Mouse (Mus musculus) mature B cell (primary cell): ENCODE results near the gene Hcn3.

ENCODE experiments used
- in situ Hi-C: fragments of 300-500 bp; cut with MboI; formaldehyde crosslinking; loops from 2 replicates; pipeline ENCODE4 v1.14.3; 2019

Gene Hcn3

DNA sequence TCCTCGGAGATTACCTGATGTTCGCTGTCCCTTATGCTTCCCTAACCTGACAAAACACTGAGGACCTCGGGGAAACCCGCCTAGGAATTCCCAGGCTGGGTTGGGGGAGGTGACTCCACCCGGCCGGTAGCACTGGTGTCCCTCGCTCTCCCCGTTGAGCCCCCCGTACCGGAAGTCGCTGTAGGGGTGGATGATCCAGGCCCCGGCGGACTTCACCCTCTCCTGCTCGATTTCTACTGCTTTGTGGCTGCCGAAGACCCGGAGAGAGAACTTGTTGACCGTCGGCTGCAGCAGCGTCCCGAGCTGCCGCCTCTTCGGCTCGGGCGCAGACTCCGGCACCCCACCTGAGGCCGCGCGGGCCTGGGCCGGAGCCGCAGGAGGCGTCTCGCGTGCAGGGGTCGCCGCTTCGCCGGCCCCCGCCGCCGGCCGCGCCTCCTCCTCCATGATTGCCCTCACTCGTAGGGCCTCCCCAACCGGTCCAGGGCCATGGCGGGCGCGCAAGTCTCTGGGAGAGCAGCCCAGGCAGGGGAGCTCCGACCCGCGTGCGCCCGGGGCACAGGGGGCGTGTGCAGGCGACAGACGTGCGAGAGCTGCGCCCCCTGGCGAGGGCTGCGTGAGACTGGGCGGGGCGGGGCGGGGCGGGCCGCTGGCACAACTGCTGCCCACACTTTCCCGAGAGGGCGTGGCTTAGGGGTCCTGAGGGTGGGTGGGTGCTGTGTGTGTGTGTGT is at the start of gene Hcn3:
TSS of gene Hcn3 (minus strand) at position 581 of the 729 bp plus-strand sequence.
- in situ Hi-C loops: no loop called here

- in situ Hi-C loops: no loop called here
Measured at GRCm38 (mm10) chr3:89209731-89210130, 49.7 kb upstream of the Hcn3 start.

- in situ Hi-C loops: no loop called here
Measured at GRCm38 (mm10) chr3:89208736-89209135, 48.7 kb upstream of the Hcn3 start.

GRCm38 (mm10) chr3:89208075-89208657 is 48.2 kb upstream of the Hcn3 start:
- in situ Hi-C loops: no loop called here

GRCm38 (mm10) chr3:89206695-89207094 is 46.7 kb upstream of the Hcn3 start:
- in situ Hi-C loops: no loop called here

DNA sequence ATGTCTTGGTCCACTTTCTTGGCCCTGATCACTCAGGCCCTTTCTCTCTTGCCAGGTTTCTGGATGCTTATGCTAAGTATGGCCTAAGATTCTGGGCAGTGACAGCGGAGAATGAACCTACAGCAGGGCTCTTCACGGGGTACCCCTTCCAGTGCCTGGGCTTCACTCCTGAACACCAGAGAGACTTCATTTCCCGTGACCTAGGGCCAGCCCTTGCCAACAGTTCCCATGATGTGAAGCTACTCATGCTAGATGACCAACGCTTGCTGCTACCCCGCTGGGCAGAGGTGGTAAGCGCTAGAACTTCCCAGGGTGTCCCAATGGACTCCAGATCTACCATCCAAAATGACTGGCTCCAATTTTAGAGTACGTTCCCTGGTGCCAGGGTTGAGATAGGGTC is 46.1 kb upstream of the Hcn3 start:
- in situ Hi-C loops: no loop called here

DNA sequence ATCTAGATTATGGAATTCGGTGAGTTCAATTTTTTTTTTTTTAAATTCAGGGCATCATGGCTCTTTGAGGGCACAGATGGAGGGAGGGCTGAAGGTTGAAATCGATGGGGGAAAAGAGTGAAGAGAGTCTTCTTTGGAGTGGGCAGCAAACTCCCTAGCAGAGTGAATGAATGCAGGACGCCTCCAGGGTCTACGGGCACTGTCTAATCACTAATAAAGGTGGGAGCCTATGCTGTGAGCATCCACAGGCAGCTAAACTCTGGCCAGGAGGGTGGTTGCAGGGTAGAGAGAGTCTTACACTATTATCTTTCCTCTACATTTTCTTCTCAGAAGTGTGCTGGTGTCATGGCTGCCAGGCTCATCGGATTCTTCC is 43.1 kb upstream of the Hcn3 start:
- in situ Hi-C loops: no loop called here

- in situ Hi-C loops: no loop called here
Measured at GRCm38 (mm10) chr3:89202253-89203141, 42.5 kb upstream of the Hcn3 start, which contains the start of gene Gba. TSS of gene Gba (plus strand) at chr3:89202928.

DNA sequence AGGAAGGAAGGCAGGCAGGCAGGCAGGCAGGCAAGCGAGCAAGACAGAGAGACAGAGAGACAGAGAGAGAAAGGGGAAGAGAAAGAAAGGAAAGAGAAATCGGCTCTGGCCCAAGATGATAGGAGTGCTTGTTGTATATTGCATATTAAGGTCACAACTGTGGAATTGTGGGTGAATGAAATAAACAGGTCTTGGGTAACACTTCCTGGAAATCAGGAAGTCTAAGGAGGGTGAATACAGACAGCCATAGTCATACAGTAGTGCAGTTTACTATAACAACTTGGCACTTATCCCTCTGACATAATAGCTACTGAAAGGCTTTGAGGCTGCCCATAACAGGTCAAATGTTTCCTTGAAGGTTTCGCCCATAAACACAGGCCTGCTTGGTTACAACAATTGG is 39.8 kb upstream of the Hcn3 start:
- in situ Hi-C loops: no loop called here

GRCm38 (mm10) chr3:89195979-89196877 is 36.2 kb upstream of the Hcn3 start:
- in situ Hi-C loops: no loop called here

- in situ Hi-C loops: no loop called here
Measured at GRCm38 (mm10) chr3:89193853-89194252, 33.9 kb upstream of the Hcn3 start.

GRCm38 (mm10) chr3:89193351-89193750 is 33.4 kb upstream of the Hcn3 start:
- in situ Hi-C loops: no loop called here

DNA sequence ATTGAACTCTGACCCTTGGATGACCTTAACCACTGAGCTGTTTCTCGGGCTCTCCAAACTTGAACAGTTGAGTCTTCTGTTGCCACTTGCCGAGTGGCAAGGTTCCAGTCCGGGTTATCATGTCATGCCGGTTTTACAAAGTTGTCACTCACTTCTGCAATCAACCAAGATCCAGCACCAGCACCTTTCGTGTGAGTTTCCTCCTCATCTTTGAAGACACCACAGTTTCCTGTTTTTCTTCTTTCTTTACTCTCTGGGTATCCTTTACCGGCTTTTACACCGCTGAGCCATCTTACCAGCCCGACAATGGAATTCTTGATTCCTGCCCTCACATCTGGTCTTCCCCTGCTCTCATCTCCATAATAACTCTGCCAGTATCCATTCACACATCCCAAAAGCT is 30.4 kb upstream of the Hcn3 start:
- in situ Hi-C loops: no loop called here

GRCm38 (mm10) chr3:89188478-89188875 is 28.5 kb upstream of the Hcn3 start:
- in situ Hi-C loops: no loop called here

DNA sequence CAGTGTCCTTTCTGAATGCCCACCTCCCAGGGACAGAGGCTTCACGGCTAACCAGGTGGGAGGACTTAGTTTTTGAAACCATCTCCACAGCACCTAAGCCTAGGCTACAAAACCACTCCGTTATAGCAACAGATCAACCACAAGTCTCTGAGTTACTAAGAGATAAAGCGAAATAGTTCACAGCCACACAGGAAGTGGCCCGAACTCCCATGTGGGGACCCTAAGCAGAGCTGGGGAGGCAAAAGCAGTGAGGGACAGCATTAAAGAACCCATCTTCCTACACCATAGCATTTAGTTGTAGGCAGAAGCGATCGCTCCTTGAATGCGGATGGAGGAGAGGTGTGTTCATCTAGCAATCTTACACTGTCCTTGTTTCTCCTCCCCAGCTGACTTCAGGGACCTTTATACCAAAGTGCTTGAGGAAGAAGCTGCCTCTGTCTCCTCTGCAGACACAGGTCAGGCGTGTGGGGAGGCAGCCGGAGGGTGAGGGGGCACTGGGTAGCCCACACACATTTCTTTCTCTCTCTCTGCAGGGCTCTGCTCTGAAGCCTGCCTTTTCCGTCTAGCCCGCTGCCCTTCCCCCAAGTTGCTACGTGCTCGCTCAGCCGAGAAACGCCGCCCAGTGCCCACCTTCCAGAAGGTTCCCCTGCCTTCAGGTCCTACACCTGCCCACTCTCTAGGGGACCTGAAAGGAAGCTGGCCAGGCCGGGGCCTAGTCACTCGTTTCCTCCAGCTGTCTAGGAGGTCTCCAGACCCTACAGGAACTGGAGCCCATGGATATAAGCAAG is 27.9 kb upstream of the Hcn3 start:
- in situ Hi-C loops: no loop called here

GRCm38 (mm10) chr3:89187197-89187596 is 27.2 kb upstream of the Hcn3 start:
- in situ Hi-C loops: no loop called here

GRCm38 (mm10) chr3:89183959-89184315 is 23.9 kb upstream of the Hcn3 start:
- in situ Hi-C loops: no loop called here

- in situ Hi-C loops: no loop called here
Measured at GRCm38 (mm10) chr3:89183058-89183958, 23.3 kb upstream of the Hcn3 start, which contains the start of gene Fam189b. TSS of gene Fam189b (plus strand) at chr3:89183143.

- in situ Hi-C loops: no loop called here
Measured at GRCm38 (mm10) chr3:89182531-89183057, 22.6 kb upstream of the Hcn3 start.
